Mouse (Mus musculus): ENCODE results near the gene Olfr1261. TPM values are rescaled to one million over a fixed set of nuclear protein-coding genes. Genes with fewer than 3 reads are reported as not detected.

Gene Olfr1261
- not detected for total RNA-seq (2018; cell fraction: chromatin; rRNA removed)
- not detected for total RNA-seq (2018; cell fraction: cytosol; rRNA removed)
- total RNA-seq (2018; cell fraction: nucleus; rRNA removed), result not detected
- not detected in 3 replicates for polyA plus RNA-seq (2018)

GRCm38 (mm10) chr2:89990921-89991320 is at the start of gene Olfr1261:
Olfr1261 (plus strand) TSS chr2:89991221.
- H3K36me3 ChIP-seq (ENCODE audit: inconsistent target), result no peaks in the 10 kb centered on the region
- no peaks in the 10 kb centered on the region for H3K79me2 ChIP-seq (ENCODE audit: inconsistent target)

GRCm38 (mm10) chr2:89948564-89948963 is 42.5 kb upstream of the Olfr1261 start, which contains the start of gene Olfr1259:
Olfr1259 (minus strand) TSS chr2:89948664.
- WGBS (ENCODE audit: missing documents), result 81% methylated on average over 5 of the region's 5 CpGs

More at GRCm38 (mm10) chr2:89990921-89991320, at the start of gene Olfr1261:
- Histone ChIP-seq H3K4me3 (ENCODE audit: inconsistent target) (no peak within 1 kb of the TSS), H3K27ac (no peak within 1 kb of the TSS)

GRCm38 (mm10) chr2:89974184-89974583 is 16.8 kb upstream of the Olfr1261 start, which contains the start of gene Olfr1260:
Olfr1260 (plus strand) TSS chr2:89974340.
- Histone ChIP-seq H3K4me3 (ENCODE audit: inconsistent target) (no peak within 1 kb of the TSS), H3K36me3 (ENCODE audit: inconsistent target) (no peaks in the 10 kb centered on the region), H3K79me2 (ENCODE audit: inconsistent target) (no peaks in the 10 kb centered on the region), H3K27ac (no peak within 1 kb of the TSS)
- 87% methylated on average over 2 of the region's 2 CpGs for WGBS (ENCODE audit: missing documents)

More at GRCm38 (mm10) chr2:89948564-89948963, 42.5 kb upstream of the Olfr1261 start, which contains the start of gene Olfr1259:
- Histone ChIP-seq H3K36me3 (ENCODE audit: inconsistent target) (no peaks in the 10 kb centered on the region), H3K4me3 (ENCODE audit: inconsistent target) (no peak within 1 kb of the TSS), H3K79me2 (ENCODE audit: inconsistent target) (no peaks in the 10 kb centered on the region), H3K27ac (no peak within 1 kb of the TSS)

- no peak overlapping the region for H3K27ac ChIP-seq
- H3K79me2 ChIP-seq (ENCODE audit: inconsistent target), result no peaks in the 10 kb centered on the region
- 95% methylated on average over 2 of the region's 2 CpGs for WGBS (ENCODE audit: missing documents)
- H3K4me3 ChIP-seq (ENCODE audit: inconsistent target), result no peak overlapping the region
- no peaks in the 10 kb centered on the region for H3K36me3 ChIP-seq (ENCODE audit: inconsistent target)
Measured at GRCm38 (mm10) chr2:89977709-89978108, 13.3 kb upstream of the Olfr1261 start.

- Histone ChIP-seq H3K36me3 (ENCODE audit: inconsistent target) (no peaks in the 10 kb centered on the region), H3K79me2 (ENCODE audit: inconsistent target) (no peaks in the 10 kb centered on the region), H3K27ac (no peak within 1 kb of the TSS), H3K4me3 (ENCODE audit: inconsistent target) (no peak within 1 kb of the TSS)
Measured at GRCm38 (mm10) chr2:89999845-90000244, 8.8 kb downstream of the Olfr1261 start, which contains the start of gene Olfr1262. Olfr1262 (plus strand) TSS chr2:90000145.

GRCm38 (mm10) chr2:90011831-90012230 is 20.8 kb downstream of the Olfr1261 start, which contains the start of gene Olfr1263:
Olfr1263 (plus strand) TSS chr2:90012131.
- H3K4me3 ChIP-seq (ENCODE audit: inconsistent target), result no peak within 1 kb of the TSS
- no peaks in the 10 kb centered on the region for H3K79me2 ChIP-seq (ENCODE audit: inconsistent target)
- WGBS (ENCODE audit: missing documents), result 84% methylated on average over 2 of the region's 2 CpGs
- no peak within 1 kb of the TSS for H3K27ac ChIP-seq
- no peaks in the 10 kb centered on the region for H3K36me3 ChIP-seq (ENCODE audit: inconsistent target)

GRCm38 (mm10) chr2:90025477-90025876 is 34.5 kb downstream of the Olfr1261 start, which contains the start of gene Olfr1264:
Olfr1264 (minus strand) TSS chr2:90025577.
- Histone ChIP-seq H3K27ac (no peak within 1 kb of the TSS), H3K4me3 (ENCODE audit: inconsistent target) (no peak within 1 kb of the TSS), H3K36me3 (ENCODE audit: inconsistent target) (no peaks in the 10 kb centered on the region), H3K79me2 (ENCODE audit: inconsistent target) (no peaks in the 10 kb centered on the region)
- WGBS (ENCODE audit: missing documents), result 89% methylated on average over 2 of the region's 2 CpGs

- H3K4me3 ChIP-seq (ENCODE audit: inconsistent target), result no peak within 1 kb of the TSS
- H3K36me3 ChIP-seq (ENCODE audit: inconsistent target), result no peaks in the 10 kb centered on the region
- H3K79me2 ChIP-seq (ENCODE audit: inconsistent target), result no peaks in the 10 kb centered on the region
- no peak within 1 kb of the TSS for H3K27ac ChIP-seq
Measured at GRCm38 (mm10) chr2:90035037-90035436, 44.0 kb downstream of the Olfr1261 start, which contains the start of gene Olfr1265. Olfr1265 (plus strand) TSS chr2:90035337.

Other genes starting within 250 kb of the Olfr1261 start
- not detected in 3 replicates for gene Olfr1253, start 234.1 kb upstream of the Olfr1261 start, polyA plus RNA-seq (2018)
- not detected in 3 replicates for gene Olfr1254, start 197.6 kb upstream of the Olfr1261 start, polyA plus RNA-seq (2018)
- not detected in 3 replicates for gene Olfr1255, start 179.2 kb upstream of the Olfr1261 start, polyA plus RNA-seq (2018)
- not detected in 3 replicates for gene Olfr1256, start 149.7 kb upstream of the Olfr1261 start, polyA plus RNA-seq (2018)
- not detected in 3 replicates for gene Olfr48, start 143.0 kb upstream of the Olfr1261 start, polyA plus RNA-seq (2018)
- not detected in 3 replicates for gene Olfr1257, start 112.8 kb upstream of the Olfr1261 start, polyA plus RNA-seq (2018)
- not detected in 3 replicates for gene Olfr1258, start 63.9 kb upstream of the Olfr1261 start, polyA plus RNA-seq (2018)
- gene Olfr1259, start 42.6 kb upstream of the Olfr1261 start, polyA plus RNA-seq (2018), result not detected in 3 replicates
- gene Olfr1260, start 16.9 kb upstream of the Olfr1261 start, polyA plus RNA-seq (2018), result not detected in 3 replicates
- not detected in 3 replicates for gene Olfr1262, start 8.9 kb downstream of the Olfr1261 start, polyA plus RNA-seq (2018)
- not detected in 3 replicates for gene Olfr1263, start 20.9 kb downstream of the Olfr1261 start, polyA plus RNA-seq (2018)
- gene Olfr1264, start 34.4 kb downstream of the Olfr1261 start, polyA plus RNA-seq (2018), result not detected in 3 replicates
- gene Olfr1265, start 44.1 kb downstream of the Olfr1261 start, polyA plus RNA-seq (2018), result not detected in 3 replicates
- gene Olfr140, start 72.4 kb downstream of the Olfr1261 start, polyA plus RNA-seq (2018), result not detected in 3 replicates
- gene Olfr1269, start 130.2 kb downstream of the Olfr1261 start, polyA plus RNA-seq (2018), result not detected in 3 replicates
- gene Olfr32, start 151.1 kb downstream of the Olfr1261 start, polyA plus RNA-seq (2018), result not detected in 3 replicates
- not detected in 3 replicates for gene Olfr1270, start 161.9 kb downstream of the Olfr1261 start, polyA plus RNA-seq (2018)
- not detected in 3 replicates for gene Olfr1506, start 233.3 kb downstream of the Olfr1261 start, polyA plus RNA-seq (2018)